Mouse (Mus musculus) liver, postnatal 0 days (tissue): Measurements from ENCODE around the gene Trpc4ap.

Experiments
- CTCF ChIP-seq: sonication (generic); IDR thresholded peaks from 2 replicates; pipeline ENCODE4 v1.5.1; 2016; ENCODE audit warnings: antibody characterized with exemption, low read depth
- EP300 ChIP-seq: IDR thresholded peaks from 2 replicates; pipeline ENCODE4 v1.6.1; 2016; ENCODE audit warnings: antibody characterized with exemption, low read depth, mild to moderate bottlenecking

DNA sequence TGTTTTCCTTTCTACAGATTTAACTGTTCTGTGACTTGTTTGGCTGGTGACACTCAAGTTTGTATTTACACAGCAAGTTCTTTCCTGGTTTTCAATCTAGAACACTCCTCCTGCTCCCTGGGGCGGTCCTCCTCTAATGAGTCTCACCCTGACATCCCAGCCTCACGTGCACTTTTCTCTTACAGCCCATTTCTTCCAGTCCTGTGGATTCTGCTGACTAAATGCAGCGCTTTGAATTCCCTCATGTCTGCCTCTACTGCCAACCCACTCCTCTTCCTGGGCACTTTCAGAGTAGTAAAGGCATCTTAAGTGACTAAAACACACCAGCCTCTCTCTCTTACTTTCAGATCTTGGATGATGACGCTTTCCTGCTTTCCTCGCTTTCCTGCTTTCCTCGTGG is 100.5 kb downstream of the Trpc4ap start:
- TF ChIP-seq EP300 (no peak), CTCF (no peak)
